Mouse (Mus musculus) forebrain, postnatal 0 days (tissue): ENCODE results near the gene Tas2r120. TPM values are rescaled to one million over a fixed set of nuclear protein-coding genes. Genes with fewer than 3 reads are reported as not detected.
A peak's percentile ranks its signal among the peaks of the same experiment; 100 is the strongest.
"Not testable (repeated sequence)": the region's sequence is repeated elsewhere in the genome, so short reads cannot be mapped to it uniquely, and the experiment has no call there.

Experiments
- ATAC-seq: fragments of 200-750 bp; cut with Nextera tagmentation; 2 replicates; pipeline ENCODE4 v1.8.0; 2017; ENCODE audit warnings: mild to moderate bottlenecking, moderate library complexity
- DNase-seq: peaks from one replicate; pipeline ENCODE4 v3.0.0-alpha.2; 2015
- H3K27ac ChIP-seq: fragments of 300-500 bp; sonication (generic); 2 replicates; pipeline ENCODE4 v1.5.1; 2014; ENCODE audit warnings: low read depth, mild to moderate bottlenecking, antibody characterized with exemption, low read length, moderate library complexity, mixed read lengths
- H3K27me3 ChIP-seq: fragments of 300-500 bp; sonication (generic); 2 replicates; pipeline ENCODE4 v1.6.1; 2014; ENCODE audit warnings: mild to moderate bottlenecking, low read length, mixed read lengths; ENCODE audit not compliant: insufficient read depth
- H3K36me3 ChIP-seq: fragments of 300-500 bp; sonication (generic); 2 replicates; pipeline ENCODE4 v1.6.1; 2014; ENCODE audit warnings: mild to moderate bottlenecking, moderate library complexity; ENCODE audit not compliant: insufficient read depth
- H3K4me1 ChIP-seq: fragments of 300-500 bp; sonication (generic); 2 replicates; pipeline ENCODE4 v1.6.1; 2014; ENCODE audit warnings: antibody characterized with exemption; ENCODE audit not compliant: insufficient read depth
- H3K4me2 ChIP-seq: fragments of 300-500 bp; sonication (generic); 2 replicates; pipeline ENCODE4 v1.6.1; 2014; ENCODE audit warnings: low read depth, mild to moderate bottlenecking, moderate library complexity
- H3K4me3 ChIP-seq: fragments of 300-500 bp; sonication (generic); 2 replicates; pipeline ENCODE4 v1.5.1; 2014; ENCODE audit warnings: low read depth, low read length, mixed read lengths
- H3K9ac ChIP-seq: fragments of 300-500 bp; sonication (generic); 2 replicates; pipeline ENCODE4 v1.6.1; 2014; ENCODE audit warnings: mild to moderate bottlenecking
- H3K9me3 ChIP-seq: fragments of 300-500 bp; sonication (generic); 2 replicates; pipeline ENCODE4 v1.6.1; 2016; ENCODE audit warnings: low read length
- CTCF ChIP-seq: sonication (generic); IDR thresholded peaks from 2 replicates; pipeline ENCODE4 v1.5.1; 2016; ENCODE audit warnings: antibody characterized with exemption, control low read depth, low read depth
- WGBS: fragments of 180-500 bp; shearing (Covaris S2); extraction: QIAGEN DNeasy Blood & Tissue Kit; methylation state at CpG from one replicate; pipeline ENCODE4 v1.1.7; 2014; 5-methylcytosine and 5-hydroxymethylcytosine counted together
- polyA plus RNA-seq: library from polyadenylated mRNA; unstranded; fragments of >200 nt; fragmentation: Nextera tagmentation; extraction: Ambion mirVana; gene quantifications from 2 replicates; pipeline ENCODE4 v1.2.1, GENCODE M21; 2015
- total RNA-seq: library from RNA; depleted of rRNA; stranded (reverse); fragments of >200 nt; gene quantifications from 2 replicates; pipeline ENCODE4 v1.2.3, GENCODE M21; 2014; rRNA removed

Tas2r120 gene
- total RNA-seq (not detected in 2 replicates), polyA plus RNA-seq (not detected in 2 replicates)

- Histone ChIP-seq H3K9me3 (0 out of 2 replicates have a peak, but pooled peaks cover 3% of the 10 kb centered on the region), H3K4me1 (no peaks in the 10 kb centered on the region), H3K4me3 (no peak within 1 kb of the TSS), H3K36me3 (no peaks in the 10 kb centered on the region), H3K9ac (no peak within 1 kb of the TSS), H3K27me3 (no peaks in the 10 kb centered on the region), H3K27ac (no peak within 1 kb of the TSS), H3K4me2 (no peak within 1 kb of the TSS)
- ATAC-seq (no peak), DNase-seq (no peak)
- TF ChIP-seq CTCF: no peak
Observed at GRCm38 (mm10) chr6:132656653-132657052, at the start of gene Tas2r120. Tas2r120 (plus strand) TSS chr6:132656953.

- H3K9ac ChIP-seq: no peak overlapping the region
- peak; percentile 43 for TF ChIP-seq CTCF
- no peaks in the 10 kb centered on the region for H3K9me3 ChIP-seq
- H3K4me1 ChIP-seq: no peaks in the 10 kb centered on the region
- no peak overlapping the region for H3K4me3 ChIP-seq
- no peaks in the 10 kb centered on the region for H3K36me3 ChIP-seq
- DNase-seq (no peak), ATAC-seq (no peak)
- no peak overlapping the region for H3K27ac ChIP-seq
- H3K4me2 ChIP-seq: no peak overlapping the region
- no peaks in the 10 kb centered on the region for H3K27me3 ChIP-seq
Observed at GRCm38 (mm10) chr6:132649399-132649798, 7.4 kb upstream of the Tas2r120 start.

GRCm38 (mm10) chr6:132651426-132651825, 5.3 kb upstream of the Tas2r120 start, which contains the start of gene A630073D07Rik:
A630073D07Rik (minus strand) TSS chr6:132651526.
- Histone ChIP-seq H3K4me1 (no peaks in the 10 kb centered on the region), H3K9ac (no peak within 1 kb of the TSS), H3K27ac (no peak within 1 kb of the TSS), H3K27me3 (no peaks in the 10 kb centered on the region), H3K4me3 (no peak within 1 kb of the TSS), H3K36me3 (no peaks in the 10 kb centered on the region), H3K4me2 (no peak within 1 kb of the TSS), H3K9me3 (no peaks in the 10 kb centered on the region)
- no peak for DNase-seq
- no peak for ATAC-seq
- no peak for TF ChIP-seq CTCF
- 89% methylated on average over 1 of the region's 1 CpGs for WGBS

GRCm38 (mm10) chr6:132691596-132691995, 34.8 kb downstream of the Tas2r120 start:
- DNase-seq, H3K4me3 ChIP-seq, H3K27ac ChIP-seq, H3K36me3 ChIP-seq, ATAC-seq, H3K9me3 ChIP-seq, H3K27me3 ChIP-seq, H3K4me1 ChIP-seq, H3K9ac ChIP-seq, H3K4me2 ChIP-seq: not testable (repeated sequence)
- WGBS: 82% methylated on average over 7 of the region's 7 CpGs

- Histone ChIP-seq H3K27ac (no peak within 1 kb of the TSS), H3K9ac (no peak within 1 kb of the TSS), H3K36me3 (no peaks in the 10 kb centered on the region), H3K4me2 (no peak within 1 kb of the TSS), H3K4me3 (no peak within 1 kb of the TSS), H3K27me3 (no peaks in the 10 kb centered on the region), H3K4me1 (no peaks in the 10 kb centered on the region), H3K9me3 (peaks cover 4% of the 10 kb centered on the region; the same call in 1 of the 2 replicates)
- 86% methylated on average over 1 of the region's 1 CpGs for WGBS
- ATAC-seq: no peak
- DNase-seq: no peak
- no peak for TF ChIP-seq CTCF
Observed at GRCm38 (mm10) chr6:132700907-132701306, 44.2 kb downstream of the Tas2r120 start, which contains the start of gene Tas2r121. Tas2r121 (minus strand) TSS chr6:132701007.

Other genes starting within 250 kb of the Tas2r120 start
- gene Prh1, start 87.1 kb upstream of the Tas2r120 start, total RNA-seq: not detected in 2 replicates
- gene Prh1, start 87.1 kb upstream of the Tas2r120 start, polyA plus RNA-seq: not detected in 2 replicates
- gene Prp2, start 61.0 kb upstream of the Tas2r120 start, total RNA-seq: not detected in 2 replicates
- gene Prp2, start 61.0 kb upstream of the Tas2r120 start, polyA plus RNA-seq: not detected in 2 replicates
- not detected in 2 replicates for gene A630073D07Rik, start 5.4 kb upstream of the Tas2r120 start, total RNA-seq
- gene A630073D07Rik, start 5.4 kb upstream of the Tas2r120 start, polyA plus RNA-seq: not detected in 2 replicates
- gene Tas2r121, start 44.1 kb downstream of the Tas2r120 start, total RNA-seq: not detected in 2 replicates
- gene Tas2r121, start 44.1 kb downstream of the Tas2r120 start, polyA plus RNA-seq: not detected in 2 replicates
- not detected in 2 replicates for gene Tas2r122, start 55.0 kb downstream of the Tas2r120 start, total RNA-seq
- gene Tas2r122, start 55.0 kb downstream of the Tas2r120 start, polyA plus RNA-seq: not detected in 2 replicates
- not detected in 2 replicates for gene Tas2r115, start 81.1 kb downstream of the Tas2r120 start, total RNA-seq
- not detected in 2 replicates for gene Tas2r115, start 81.1 kb downstream of the Tas2r120 start, polyA plus RNA-seq
- gene Tas2r124, start 97.8 kb downstream of the Tas2r120 start, total RNA-seq: not detected in 2 replicates
- not detected in 2 replicates for gene Tas2r124, start 97.8 kb downstream of the Tas2r120 start, polyA plus RNA-seq
- gene Tas2r102, start 105.2 kb downstream of the Tas2r120 start, total RNA-seq: not detected in 2 replicates
- not detected in 2 replicates for gene Tas2r102, start 105.2 kb downstream of the Tas2r120 start, polyA plus RNA-seq
- gene Tas2r136, start 121.2 kb downstream of the Tas2r120 start, total RNA-seq: not detected in 2 replicates
- not detected in 2 replicates for gene Tas2r136, start 121.2 kb downstream of the Tas2r120 start, polyA plus RNA-seq
- gene Tas2r117, start 145.9 kb downstream of the Tas2r120 start, total RNA-seq: not detected in 2 replicates
- not detected in 2 replicates for gene Tas2r117, start 145.9 kb downstream of the Tas2r120 start, polyA plus RNA-seq
- gene Tas2r123, start 190.2 kb downstream of the Tas2r120 start, total RNA-seq: not detected in 2 replicates
- not detected in 2 replicates for gene Tas2r123, start 190.2 kb downstream of the Tas2r120 start, polyA plus RNA-seq
- not detected in 2 replicates for gene Tas2r116, start 198.5 kb downstream of the Tas2r120 start, total RNA-seq
- gene Tas2r116, start 198.5 kb downstream of the Tas2r120 start, polyA plus RNA-seq: not detected in 2 replicates
- gene Tas2r110, start 211.1 kb downstream of the Tas2r120 start, total RNA-seq: not detected in 2 replicates
- gene Tas2r110, start 211.1 kb downstream of the Tas2r120 start, polyA plus RNA-seq: not detected in 2 replicates
- not detected in 2 replicates for gene Tas2r113, start 236.1 kb downstream of the Tas2r120 start, total RNA-seq
- gene Tas2r113, start 236.1 kb downstream of the Tas2r120 start, polyA plus RNA-seq: not detected in 2 replicates